Mouse (Mus musculus): ENCODE results near the gene Faah.

Faah gene

GRCm38 (mm10) chr4:116017902-116018746, at the start of gene Faah:
Gene Faah (minus strand): TSS chr4:116017926.
- no peak for DNase-seq (ENCODE audit: low spot score)

DNA sequence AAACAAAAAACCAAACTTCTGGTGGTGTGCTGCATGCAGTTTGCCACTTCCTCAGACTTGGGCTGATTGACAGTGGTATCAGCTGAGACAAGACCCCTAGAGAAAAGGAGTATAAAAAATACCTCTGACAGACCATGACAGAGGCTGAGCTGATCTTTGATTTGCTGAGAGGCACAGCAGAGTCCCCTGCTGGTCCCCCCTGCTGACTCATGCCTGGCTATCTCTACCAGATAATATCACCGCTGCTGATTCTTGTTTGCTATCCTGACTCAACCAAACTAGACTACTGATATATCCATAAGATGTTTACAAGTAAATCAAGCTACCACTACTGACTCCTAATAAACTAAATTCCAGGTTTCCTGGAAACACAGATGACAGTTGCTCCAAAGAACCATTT, 46.1 kb upstream of the Faah start:
- no peak for DNase-seq (ENCODE audit: low spot score)

DNA sequence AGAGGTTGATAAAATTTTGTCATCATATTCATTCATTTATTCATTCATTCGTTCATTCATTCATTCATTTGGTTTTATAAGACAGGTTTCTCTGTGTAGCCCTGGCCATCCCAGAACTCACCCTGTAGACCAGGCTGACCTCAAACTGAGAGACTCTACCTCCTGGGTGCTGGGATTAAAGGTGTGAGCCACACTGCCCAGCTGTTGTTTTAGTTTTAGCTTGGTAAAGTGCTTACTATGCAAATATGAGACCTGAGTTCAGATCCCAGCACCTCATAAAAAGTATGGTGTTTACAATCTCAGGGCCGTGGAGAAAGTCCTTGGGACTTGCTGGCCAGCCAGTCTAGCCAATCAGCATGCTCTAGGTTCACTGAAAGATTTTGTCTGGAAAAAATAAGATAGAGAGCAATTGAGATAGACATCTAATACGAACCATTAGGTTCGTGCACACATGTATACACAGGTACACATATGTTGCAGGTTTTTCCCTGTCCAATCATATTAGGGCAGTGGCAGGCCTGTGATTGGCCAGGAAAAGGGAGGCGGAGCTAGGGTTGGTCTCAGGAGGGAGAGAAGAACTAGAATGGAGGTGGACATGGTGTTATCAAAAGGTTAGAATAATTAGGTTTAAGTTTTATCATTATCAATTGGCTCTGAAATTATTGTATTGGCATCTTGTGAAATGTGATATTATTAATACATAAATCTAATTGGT, 41.4 kb upstream of the Faah start:
- no peak for DNase-seq (ENCODE audit: low spot score)

DNA sequence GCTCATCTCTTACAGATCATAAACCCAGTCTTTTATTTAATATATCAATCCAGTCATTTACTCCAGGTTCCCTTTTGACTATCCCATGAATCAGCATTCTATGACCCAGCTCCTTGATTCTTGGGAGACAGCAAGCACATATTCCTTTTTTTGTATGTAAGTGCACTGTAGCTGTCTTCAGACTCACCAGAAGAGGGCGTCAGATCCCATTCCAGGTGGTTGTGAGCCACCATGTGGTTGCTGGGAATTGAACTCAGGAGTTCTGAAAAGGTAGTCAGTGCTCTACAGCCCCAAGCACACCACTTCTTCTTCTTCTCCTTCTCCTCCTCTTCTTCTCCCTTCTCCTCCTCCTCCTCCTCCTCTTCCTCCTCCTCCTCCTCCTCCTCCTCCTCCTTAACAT, 39.8 kb upstream of the Faah start:
- no peak for DNase-seq (ENCODE audit: low spot score)

GRCm38 (mm10) chr4:116053399-116053961, 35.8 kb upstream of the Faah start, which contains the start of gene Nsun4:
Gene Nsun4 (minus strand): TSS chr4:116053876.
- peak; percentile 94 for DNase-seq (ENCODE audit: low spot score)

- peak; percentile 83 for DNase-seq (ENCODE audit: low spot score)
These were observed 35.0 kb upstream of the Faah start for GRCm38 (mm10) chr4:116052526-116053293.

GRCm38 (mm10) chr4:116049211-116049610, 31.5 kb upstream of the Faah start:
- DNase-seq (ENCODE audit: low spot score): no peak

- DNase-seq (ENCODE audit: low spot score): no peak
These were observed 30.6 kb upstream of the Faah start for GRCm38 (mm10) chr4:116048130-116048920.

- no peak for DNase-seq (ENCODE audit: low spot score)
These were observed 30.0 kb upstream of the Faah start for GRCm38 (mm10) chr4:116047681-116048080.

DNA sequence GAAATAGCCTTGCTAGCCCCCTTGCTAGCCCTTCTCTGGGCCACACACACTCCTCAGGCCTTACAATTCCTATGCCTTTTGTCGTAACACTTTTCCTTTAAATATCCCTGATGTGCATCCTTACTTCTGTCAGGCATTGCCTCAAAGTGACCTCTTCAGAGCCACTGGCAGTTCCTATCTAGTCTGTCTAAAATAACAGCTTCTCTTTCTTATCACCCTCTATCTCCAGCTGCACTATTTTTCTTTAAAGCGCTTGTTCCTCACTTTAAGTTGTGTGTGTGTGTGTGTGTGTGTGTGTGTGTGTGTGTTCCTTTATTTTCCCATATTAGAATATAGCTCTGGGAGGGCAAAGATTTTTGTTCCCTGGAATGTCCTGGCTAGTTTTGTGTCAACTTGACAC, 28.9 kb upstream of the Faah start:
- no peak for DNase-seq (ENCODE audit: low spot score)

DNA sequence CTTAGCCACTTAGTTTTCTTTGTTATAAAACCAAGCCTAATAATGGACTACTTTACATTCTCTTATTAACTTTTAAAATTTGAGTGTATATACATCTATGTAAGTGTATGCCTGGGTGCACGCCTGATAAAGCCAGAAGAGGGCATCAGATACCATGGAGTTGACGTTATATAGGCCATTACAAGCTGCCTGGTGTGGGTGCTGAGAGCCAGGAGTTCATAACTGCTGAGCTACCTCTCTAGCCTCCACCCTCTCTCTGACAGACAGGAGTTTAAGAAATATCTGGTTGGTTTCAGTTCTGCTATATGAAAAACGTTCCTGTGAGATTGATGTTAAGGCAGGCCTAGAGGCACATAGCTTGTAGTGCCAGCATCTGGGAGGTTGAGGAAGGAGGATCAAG, 24.5 kb upstream of the Faah start:
- no peak for DNase-seq (ENCODE audit: low spot score)

DNA sequence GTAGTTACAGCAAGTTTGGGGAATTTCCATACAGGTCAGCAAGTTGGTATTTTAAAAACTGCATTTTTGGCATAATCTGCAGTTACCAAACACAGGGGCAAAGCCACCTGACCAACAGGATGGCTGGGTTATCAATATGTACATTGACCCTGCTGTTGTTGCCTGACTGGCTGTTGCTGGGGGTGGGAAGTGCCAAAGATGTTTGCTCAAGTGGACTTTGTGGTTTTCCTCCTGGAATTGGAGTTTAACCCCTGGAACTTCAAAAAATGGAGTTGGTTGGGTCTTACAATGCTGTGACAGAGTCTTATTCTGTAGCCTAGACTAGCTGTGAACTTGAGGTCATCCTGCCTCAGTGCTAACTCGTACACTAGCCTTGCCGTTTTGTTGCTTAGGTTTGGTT, 22.7 kb upstream of the Faah start:
- peak; percentile 78 for DNase-seq (ENCODE audit: low spot score)

DNA sequence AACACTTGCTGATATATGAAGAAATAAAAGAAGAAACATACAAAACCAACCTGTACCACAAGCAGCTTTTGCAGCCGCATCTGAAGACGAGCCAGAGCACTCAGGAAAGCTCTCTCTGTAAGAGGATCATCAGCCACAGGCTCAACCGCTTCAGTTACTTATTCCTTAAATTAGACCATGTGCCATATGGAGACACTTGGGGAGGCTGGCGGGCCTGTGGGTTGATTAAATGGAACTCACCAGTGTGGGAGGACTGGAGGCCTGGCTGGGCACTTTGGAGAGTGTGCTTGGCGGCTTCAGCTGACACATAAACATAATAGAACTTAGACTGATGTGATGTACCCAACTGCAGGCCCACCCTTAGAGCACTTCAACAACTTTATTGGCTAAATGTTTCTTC, 15.6 kb upstream of the Faah start:
- no peak for DNase-seq (ENCODE audit: low spot score)

GRCm38 (mm10) chr4:116032906-116033305, 15.2 kb upstream of the Faah start:
- DNase-seq (ENCODE audit: low spot score): no peak

- peak; percentile 83 for DNase-seq (ENCODE audit: low spot score)
These were observed 325 bp downstream of the Faah start for GRCm38 (mm10) chr4:116017300-116017901.

GRCm38 (mm10) chr4:116016862-116017299, 845 bp downstream of the Faah start:
- no peak for DNase-seq (ENCODE audit: low spot score)

DNA sequence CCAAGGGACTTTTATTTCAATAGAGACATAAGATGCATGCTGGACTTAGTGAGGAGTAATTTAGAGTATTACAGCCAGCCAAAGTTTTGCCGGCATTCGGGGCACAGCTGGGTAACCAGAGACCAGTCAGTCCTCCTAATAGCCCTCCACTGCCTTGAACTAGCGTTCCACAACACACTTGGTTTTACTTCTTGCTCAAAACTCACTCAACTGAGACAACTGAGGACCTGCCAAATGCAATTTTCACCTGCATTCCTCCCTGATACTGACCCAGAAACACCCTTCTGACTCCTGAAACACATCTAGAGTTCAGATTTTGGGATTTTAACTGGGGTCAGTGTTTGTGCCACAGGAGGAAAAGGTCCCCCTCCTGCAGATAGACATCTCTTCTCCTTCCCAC, 1.3 kb downstream of the Faah start:
- DNase-seq (ENCODE audit: low spot score): no peak

DNA sequence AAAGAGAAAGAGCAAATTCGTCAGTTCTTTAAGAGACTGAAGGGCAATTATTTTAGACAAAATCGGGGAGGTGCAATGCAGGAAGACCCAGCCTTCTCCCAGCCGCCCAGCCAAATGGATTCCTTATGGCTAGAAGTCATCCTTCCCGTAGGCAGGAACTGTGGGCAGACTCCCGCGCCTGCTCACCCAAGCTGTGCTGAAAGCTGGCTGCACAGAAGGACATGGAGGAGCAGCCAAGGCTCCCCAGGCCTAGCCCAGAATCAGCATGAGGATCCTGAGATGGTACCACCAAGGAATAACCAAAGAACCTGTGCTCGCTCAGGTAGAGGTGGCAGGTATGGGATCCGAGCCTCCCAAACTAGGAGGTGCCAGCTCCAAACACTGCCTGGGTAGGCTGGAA, 1.7 kb downstream of the Faah start:
- DNase-seq (ENCODE audit: low spot score): no peak

- DNase-seq (ENCODE audit: low spot score): no peak
These were observed 2.2 kb downstream of the Faah start for GRCm38 (mm10) chr4:116015502-116015901.

DNA sequence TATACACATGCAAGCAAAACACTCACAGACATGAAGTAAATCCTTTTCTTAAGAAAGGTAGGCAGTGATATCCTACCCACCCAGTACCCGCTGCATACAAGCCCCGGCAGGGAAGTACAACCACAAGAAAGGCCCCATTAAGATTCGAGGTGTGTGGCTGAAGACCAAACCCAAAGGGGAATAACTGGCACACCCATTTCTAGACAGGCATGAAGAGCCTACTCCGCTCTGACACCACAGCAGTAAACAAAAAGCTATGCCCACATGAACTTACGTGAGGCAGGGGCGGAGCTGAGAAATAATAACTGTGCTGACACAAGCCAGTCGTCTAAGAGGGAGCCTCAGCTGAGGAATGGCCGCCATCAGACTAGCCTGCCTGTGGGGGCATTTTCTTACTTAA, 7.5 kb downstream of the Faah start:
- DNase-seq (ENCODE audit: low spot score): no peak

- no peak for DNase-seq (ENCODE audit: low spot score)
These were observed 16.5 kb downstream of the Faah start for GRCm38 (mm10) chr4:116001206-116001605.
